Mouse (Mus musculus) lung, adult 2 months (tissue): ENCODE results near the gene Creg2.

Experiments used
- CTCF ChIP-seq: fragments of 200-500 bp; IDR thresholded peaks from 2 replicates; pipeline ENCODE4 v1.5.1; 2011; ENCODE audit warnings: mild to moderate bottlenecking, low read length, control low read depth; ENCODE audit not compliant: insufficient read depth
- POLR2A ChIP-seq: fragments of 200-500 bp; IDR thresholded peaks from 2 replicates; pipeline ENCODE4 v1.6.1; 2011; ENCODE audit warnings: low read depth, mild to moderate bottlenecking, control low read depth, low read length, borderline replicate concordance; ENCODE audit errors: extremely low read depth

DNA sequence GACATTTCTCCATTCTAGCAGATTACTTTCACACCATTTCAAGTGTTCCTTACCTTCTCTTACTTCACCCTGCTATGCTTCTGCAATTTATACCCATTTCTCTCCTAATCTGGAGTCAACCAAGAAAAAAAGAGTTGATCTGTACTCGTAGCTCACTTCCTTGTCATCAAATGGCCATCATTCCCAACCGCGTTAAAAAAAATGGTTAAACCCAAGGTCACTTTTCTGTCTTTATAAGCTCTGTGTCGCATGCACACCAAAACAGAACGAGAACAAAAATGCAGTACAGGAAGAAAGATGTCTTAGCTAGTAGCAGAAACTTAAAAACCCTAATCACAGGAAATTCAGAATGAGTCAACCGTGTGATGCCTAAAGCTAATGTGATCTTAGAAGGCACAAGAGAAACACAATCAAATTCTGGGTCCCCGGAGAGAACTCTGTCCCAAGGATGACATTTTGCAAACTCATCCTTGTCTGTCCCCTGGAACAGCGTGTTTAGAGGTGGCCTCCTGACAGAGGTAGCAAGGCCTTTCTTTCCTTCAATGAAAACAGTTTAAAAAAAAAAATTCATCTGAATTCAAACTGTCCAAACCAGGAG lies 75.4 kb downstream of the Creg2 start:
- TF ChIP-seq POLR2A (no peak), CTCF (no peak)
